Mouse (Mus musculus) neural tube, embryonic 12.5 days (tissue): ENCODE measurements around the gene Olfr1377. TPM values are rescaled to one million over a fixed set of nuclear protein-coding genes. Genes with fewer than 3 reads are reported as not detected.
"Not testable (repeated sequence)": the region's sequence is repeated elsewhere in the genome, so short reads cannot be mapped to it uniquely, and the experiment has no call there.

Source experiments
- ATAC-seq: fragments of 200-750 bp; cut with Nextera tagmentation; 2 replicates; pipeline ENCODE4 v1.8.0; 2017; ENCODE audit warnings: low read depth, mild to moderate bottlenecking, moderate TSS enrichment, moderate library complexity; ENCODE audit not compliant: low FRiP score
- H3K27ac ChIP-seq: fragments of 300-500 bp; sonication (generic); 2 replicates; pipeline ENCODE4 v1.5.1; 2016
- H3K27me3 ChIP-seq: fragments of 300-500 bp; sonication (generic); replicated peaks from 2 replicates; pipeline ENCODE4 v1.6.1; 2016; ENCODE audit warnings: mild to moderate bottlenecking
- H3K36me3 ChIP-seq: fragments of 300-500 bp; sonication (generic); 2 replicates; pipeline ENCODE4 v1.6.1; 2016; ENCODE audit warnings: mild to moderate bottlenecking
- H3K4me1 ChIP-seq: fragments of 300-500 bp; sonication (generic); 2 replicates; pipeline ENCODE4 v1.6.1; 2016
- H3K4me2 ChIP-seq: fragments of 300-500 bp; sonication (generic); replicated peaks from 2 replicates; pipeline ENCODE4 v1.6.1; 2016; ENCODE audit warnings: mild to moderate bottlenecking
- H3K4me3 ChIP-seq: fragments of 300-500 bp; sonication (generic); 2 replicates; pipeline ENCODE4 v1.5.1; 2016
- H3K9ac ChIP-seq: fragments of 300-500 bp; sonication (generic); 2 replicates; pipeline ENCODE4 v1.6.1; 2016; ENCODE audit warnings: mild to moderate bottlenecking
- H3K9me3 ChIP-seq: fragments of 300-500 bp; sonication (generic); 2 replicates; pipeline ENCODE4 v1.6.1; 2016; ENCODE audit warnings: mild to moderate bottlenecking
- WGBS: fragments of 180-500 bp; shearing (Covaris S2); methylation state at CpG from one replicate; pipeline ENCODE4 v1.1.7; 2016; 5-methylcytosine and 5-hydroxymethylcytosine counted together
- polyA plus RNA-seq: library from polyadenylated mRNA; unstranded; fragments of >200 nt; fragmentation: Nextera tagmentation; extraction: Ambion mirVana; gene quantifications from 2 replicates; pipeline ENCODE4 v1.2.1, GENCODE M21; 2016

Olfr1377 gene
- polyA plus RNA-seq, 1 experiment from 2014 or later = not detected

DNA sequence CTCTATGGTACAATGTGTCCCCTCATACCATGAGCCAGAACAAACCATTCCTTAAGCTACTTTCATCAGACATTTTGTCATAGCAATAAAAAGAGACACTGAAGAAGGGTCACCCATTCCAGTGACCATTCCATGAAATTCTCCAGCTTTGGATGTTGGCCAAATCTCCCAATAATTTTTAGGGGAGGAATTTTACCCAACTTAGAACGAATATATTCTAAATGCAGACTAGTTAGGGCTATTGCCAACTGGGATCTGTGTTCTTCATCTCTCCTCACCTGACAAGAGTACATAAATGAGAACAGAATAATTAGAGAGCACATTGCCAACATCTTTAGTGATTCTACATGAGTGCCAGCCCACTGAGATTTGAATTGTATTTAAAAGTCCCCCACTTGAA, 32.2 kb downstream of the Olfr1377 start, which contains the start of gene Olfr54:
TSS of gene Olfr54 (plus strand) at position 301 of the 400 bp plus-strand sequence.
- 84% methylated on average over 1 of the region's 1 CpGs for WGBS
- no peak within 1 kb of the TSS for H3K4me2 ChIP-seq
- no peak for ATAC-seq
- no peak within 1 kb of the TSS for H3K4me3 ChIP-seq
- no peak within 1 kb of the TSS for H3K27ac ChIP-seq
- no peaks in the 10 kb centered on the region for H3K27me3 ChIP-seq
- no peaks in the 10 kb centered on the region for H3K4me1 ChIP-seq
- no peaks in the 10 kb centered on the region for H3K36me3 ChIP-seq
- no peak within 1 kb of the TSS for H3K9ac ChIP-seq
- H3K9me3 ChIP-seq = no peaks in the 10 kb centered on the region

DNA sequence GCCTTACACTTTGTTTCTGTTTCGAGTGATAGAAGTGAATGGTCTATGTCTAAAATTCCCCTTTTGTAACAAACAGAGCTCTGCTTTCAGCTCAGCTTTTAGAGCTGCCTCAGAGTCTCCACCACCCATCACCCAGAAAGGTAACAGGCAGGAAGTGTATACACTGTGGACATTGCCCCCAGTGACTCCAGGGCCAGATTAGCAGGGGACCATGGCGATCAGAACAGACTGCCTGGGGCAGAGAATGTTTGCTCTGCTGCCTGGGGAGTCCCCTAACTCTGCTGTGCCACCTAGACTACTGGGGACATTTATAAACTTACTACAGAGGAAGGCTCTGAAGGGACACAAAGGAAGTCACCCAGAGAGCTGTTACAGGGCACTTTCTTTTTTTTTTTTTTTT, 34.6 kb downstream of the Olfr1377 start:
- H3K4me2 ChIP-seq = no peak overlapping the region
- H3K27ac ChIP-seq = no peak overlapping the region
- no peak for ATAC-seq
- no peaks in the 10 kb centered on the region for H3K27me3 ChIP-seq
- no peaks in the 10 kb centered on the region for H3K4me1 ChIP-seq
- no peaks in the 10 kb centered on the region for H3K9me3 ChIP-seq
- 56% methylated on average over 2 of the region's 2 CpGs for WGBS
- H3K9ac ChIP-seq = no peak overlapping the region
- no peak overlapping the region for H3K4me3 ChIP-seq
- no peaks in the 10 kb centered on the region for H3K36me3 ChIP-seq

DNA sequence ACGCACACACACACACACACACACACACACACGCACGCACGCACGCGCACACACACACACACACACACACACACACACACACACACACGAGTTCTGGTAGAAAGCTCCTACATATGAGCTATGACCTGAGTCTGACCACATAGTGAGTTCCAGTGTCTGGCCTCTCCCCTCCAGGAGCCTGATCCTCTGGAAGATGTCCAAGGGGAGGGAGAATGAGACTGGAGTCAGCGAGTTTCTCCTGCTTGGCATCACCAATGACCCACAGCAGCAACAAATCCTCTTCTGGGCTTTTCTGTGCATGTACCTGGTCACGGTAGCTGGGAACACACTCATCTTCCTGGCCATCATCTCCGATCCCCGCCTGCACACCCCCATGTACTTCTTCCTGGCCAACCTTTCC, 45.0 kb downstream of the Olfr1377 start:
- H3K9me3 ChIP-seq, H3K4me3 ChIP-seq, H3K4me1 ChIP-seq, H3K36me3 ChIP-seq, H3K27ac ChIP-seq, H3K9ac ChIP-seq, H3K27me3 ChIP-seq, ATAC-seq, H3K4me2 ChIP-seq: not testable (repeated sequence)
- WGBS = 90% methylated on average over 11 of the region's 11 CpGs

DNA sequence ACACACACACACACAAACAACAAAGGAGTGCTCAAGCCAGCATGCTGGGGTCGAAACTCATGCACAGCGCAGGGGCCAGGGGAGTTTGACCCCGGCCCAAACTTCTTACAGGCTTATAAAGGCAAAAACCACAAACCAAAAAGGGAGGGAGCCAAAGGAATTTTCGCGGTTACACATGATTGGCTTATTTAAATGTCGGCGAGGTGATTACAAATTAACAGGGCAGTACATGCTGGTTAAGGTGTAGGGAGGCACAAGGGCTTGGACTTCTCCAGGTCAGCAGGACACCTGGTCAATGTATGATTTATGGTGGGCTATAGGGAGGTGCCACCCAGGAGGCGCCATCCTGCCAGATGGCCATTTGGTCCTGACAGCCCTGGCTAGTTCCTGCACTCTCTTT, 47.6 kb downstream of the Olfr1377 start:
- H3K9me3 ChIP-seq, H3K27ac ChIP-seq: not testable (repeated sequence)
- WGBS = 67% methylated on average over 8 of the region's 8 CpGs

DNA sequence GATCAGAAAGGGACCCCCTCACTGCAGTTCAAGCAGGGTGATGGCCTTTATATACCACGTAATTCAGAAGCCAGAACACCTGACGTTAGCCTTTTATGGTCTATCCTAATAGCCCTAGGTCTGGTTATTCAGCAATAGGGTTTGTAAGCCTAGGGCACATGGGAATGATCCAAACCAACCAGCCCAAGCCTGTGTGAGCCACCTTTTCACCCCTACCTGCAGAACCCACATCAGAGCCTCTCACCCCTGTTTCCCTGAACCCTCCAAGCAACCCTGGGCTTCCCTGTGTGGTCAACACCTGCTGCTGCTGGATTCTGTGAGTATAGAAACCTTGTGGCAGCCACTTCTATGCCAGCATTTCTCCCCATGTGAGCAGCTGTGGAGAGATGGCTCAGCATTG, 48.5 kb downstream of the Olfr1377 start:
- Histone ChIP-seq H3K9ac (no peak overlapping the region), H3K4me2 (no peak overlapping the region), H3K27ac (no peak overlapping the region), H3K9me3 (no peaks in the 10 kb centered on the region), H3K4me3 (no peak overlapping the region), H3K27me3 (no peaks in the 10 kb centered on the region), H3K36me3 (no peaks in the 10 kb centered on the region), H3K4me1 (no peaks in the 10 kb centered on the region)
- ATAC-seq = no peak
- 53% methylated on average over 2 of the region's 2 CpGs for WGBS

More for the DNA sequence above, 47.6 kb downstream of the Olfr1377 start:
- H3K9ac ChIP-seq, H3K36me3 ChIP-seq, ATAC-seq, H3K4me3 ChIP-seq, H3K4me1 ChIP-seq, H3K27me3 ChIP-seq, H3K4me2 ChIP-seq: not testable (repeated sequence)

DNA sequence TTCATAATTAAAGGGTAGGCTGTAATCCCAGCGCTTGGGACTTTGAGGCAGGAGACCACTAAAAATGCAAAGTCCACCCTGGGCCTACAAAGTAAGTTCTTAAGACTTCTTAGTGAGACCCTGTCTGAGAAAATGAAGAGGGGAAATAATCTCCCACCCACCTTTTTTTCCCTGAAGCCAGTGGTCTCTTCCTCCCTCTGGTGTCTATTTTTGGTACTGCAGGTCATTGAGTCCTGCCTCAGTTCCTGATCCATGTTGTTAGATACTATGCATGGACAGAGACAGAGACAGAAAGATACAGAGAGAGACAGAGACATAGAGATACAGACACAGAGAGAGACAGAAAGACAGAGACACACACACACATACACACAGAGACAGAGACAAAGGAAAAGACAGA, 51.1 kb downstream of the Olfr1377 start:
- H3K27me3 ChIP-seq = no peaks in the 10 kb centered on the region
- H3K9ac ChIP-seq = no peak overlapping the region
- H3K4me2 ChIP-seq = no peak overlapping the region
- 19% methylated on average over 1 of the region's 1 CpGs for WGBS
- H3K9me3 ChIP-seq = no peaks in the 10 kb centered on the region
- ATAC-seq = no peak
- no peaks in the 10 kb centered on the region for H3K4me1 ChIP-seq
- no peak overlapping the region for H3K4me3 ChIP-seq
- no peaks in the 10 kb centered on the region for H3K36me3 ChIP-seq
- no peak overlapping the region for H3K27ac ChIP-seq

DNA sequence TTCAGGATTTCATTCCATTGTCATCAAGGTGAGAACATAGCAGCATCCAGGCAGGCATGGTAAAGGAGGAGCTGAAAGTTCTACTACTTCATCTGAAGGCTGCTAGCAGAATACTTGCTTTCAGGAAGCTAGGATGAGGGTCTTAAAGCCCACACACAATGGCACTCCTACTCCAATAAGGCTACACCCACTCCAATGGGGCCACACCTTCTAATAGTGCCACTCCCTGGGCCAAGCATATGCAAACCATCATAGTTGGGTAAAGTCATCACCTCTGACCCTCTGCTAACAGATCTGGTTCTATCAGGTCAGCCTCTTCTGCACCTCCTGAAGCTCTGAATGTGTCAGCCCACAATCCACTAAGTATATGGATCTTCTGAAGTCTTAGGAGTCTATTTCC, 52.4 kb downstream of the Olfr1377 start:
- ATAC-seq, H3K36me3 ChIP-seq, H3K4me1 ChIP-seq, H3K4me3 ChIP-seq, H3K4me2 ChIP-seq, H3K27ac ChIP-seq, H3K9me3 ChIP-seq, H3K27me3 ChIP-seq, H3K9ac ChIP-seq: not testable (repeated sequence)

DNA sequence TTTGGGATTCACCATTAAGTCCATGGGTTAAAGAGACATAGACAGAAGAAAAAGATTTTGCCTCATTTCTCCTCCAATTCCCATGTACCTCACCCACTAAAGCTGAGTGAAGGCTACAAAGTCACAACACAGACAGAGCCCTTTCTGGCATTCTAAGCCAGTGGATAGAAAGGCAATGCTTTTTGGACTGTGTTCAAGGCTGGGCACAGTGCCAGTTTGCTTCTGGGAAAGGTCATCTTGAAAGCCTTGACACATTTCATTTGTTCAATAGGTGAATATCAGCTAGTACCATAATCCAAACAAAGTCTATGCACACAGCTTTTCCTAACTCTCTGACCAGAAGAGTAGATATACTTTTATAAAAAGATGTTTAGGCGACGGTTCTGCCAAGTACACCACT, 54.2 kb downstream of the Olfr1377 start:
- no peaks in the 10 kb centered on the region for H3K9me3 ChIP-seq
- H3K4me1 ChIP-seq = no peaks in the 10 kb centered on the region
- H3K36me3 ChIP-seq = no peaks in the 10 kb centered on the region
- WGBS = 95% methylated on average over 2 of the region's 2 CpGs
- no peak overlapping the region for H3K9ac ChIP-seq
- no peak overlapping the region for H3K4me2 ChIP-seq
- ATAC-seq = no peak
- no peak overlapping the region for H3K27ac ChIP-seq
- H3K4me3 ChIP-seq = no peak overlapping the region
- H3K27me3 ChIP-seq = no peaks in the 10 kb centered on the region

Other genes starting within 250 kb of the Olfr1377 start
- 47.3 and 49.8 TPM in 2 replicates for gene Zfp354c, start 154.2 kb upstream of the Olfr1377 start, polyA plus RNA-seq
- 1.1 and 1.5 TPM in 2 replicates for gene Zfp879, start 140.4 kb upstream of the Olfr1377 start, polyA plus RNA-seq
- 0.08 TPM in 1 of 2 replicates, not detected in the other for gene Grm6, start 131.3 kb upstream of the Olfr1377 start, polyA plus RNA-seq
- gene Zfp454, start 94.3 kb upstream of the Olfr1377 start, polyA plus RNA-seq = 12.3 and 14.7 TPM in 2 replicates
- gene Zfp2, start 65.8 kb upstream of the Olfr1377 start, polyA plus RNA-seq = 32.6 and 33.0 TPM in 2 replicates
- gene Zfp354b, start 50.3 kb upstream of the Olfr1377 start, polyA plus RNA-seq = 2.0 and 2.5 TPM in 2 replicates
- not detected in 2 replicates for gene 4933414I15Rik, start 38.2 kb upstream of the Olfr1377 start, polyA plus RNA-seq
- not detected in 2 replicates for gene Prop1, start 28.2 kb upstream of the Olfr1377 start, polyA plus RNA-seq
- not detected in 2 replicates for gene Olfr1378, start 15.4 kb upstream of the Olfr1377 start, polyA plus RNA-seq
- not detected in 2 replicates for gene Olfr51, start 21.6 kb downstream of the Olfr1377 start, polyA plus RNA-seq
- not detected in 2 replicates for gene Olfr54, start 32.3 kb downstream of the Olfr1377 start, polyA plus RNA-seq
- not detected in 2 replicates for gene Olfr1375, start 66.1 kb downstream of the Olfr1377 start, polyA plus RNA-seq
- gene Zfp354a, start 77.3 kb downstream of the Olfr1377 start, polyA plus RNA-seq = 10.1 and 10.9 TPM in 2 replicates
- gene Gm12569, start 238.5 kb downstream of the Olfr1377 start, polyA plus RNA-seq = not detected in 2 replicates